Mouse (Mus musculus) embryonic fibroblast, embryonic 13.5 days (primary cell): Measurements from ENCODE around the gene Cfap44.

Source experiments
- CTCF ChIP-seq: IDR thresholded peaks from 2 replicates; pipeline ENCODE4 v1.5.1; 2011; ENCODE audit warnings: mild to moderate bottlenecking, control low read depth, low read length, moderate library complexity, borderline replicate concordance; ENCODE audit not compliant: insufficient read depth
- POLR2A ChIP-seq: IDR thresholded peaks from 2 replicates; pipeline ENCODE4 v1.6.1; 2011; ENCODE audit warnings: low read depth, mild to moderate bottlenecking, control low read depth, low read length, moderate library complexity

DNA sequence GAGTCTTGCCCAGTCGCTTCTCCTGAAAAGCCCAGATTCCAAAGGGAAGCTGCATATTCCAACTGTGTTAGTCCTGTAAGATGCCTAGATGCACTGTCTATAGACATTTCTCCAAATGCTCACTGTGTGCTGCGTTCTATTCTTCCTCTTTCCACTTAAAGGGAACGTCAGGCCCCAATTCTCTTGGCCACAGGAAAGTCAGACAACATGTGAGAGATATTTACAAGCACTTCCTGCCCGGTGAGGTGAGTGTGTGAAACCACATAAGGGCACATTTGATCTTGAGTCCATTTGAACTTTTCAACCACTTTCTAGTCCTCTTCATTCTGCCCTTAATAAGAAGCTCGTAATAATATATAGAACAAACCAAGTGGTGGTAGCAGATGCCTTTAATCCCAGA, 113.4 kb downstream of the Cfap44 start:
- TF ChIP-seq CTCF (no peak), POLR2A (no peak)
